Mouse (Mus musculus) cerebellum, adult 18-20 months (tissue): ENCODE measurements around the gene Casp6.

Source experiments
- DNase-seq, 2 experiments: peaks; one replicate each; pipeline ENCODE4 v3.0.0; 2021

The Casp6 gene

DNA sequence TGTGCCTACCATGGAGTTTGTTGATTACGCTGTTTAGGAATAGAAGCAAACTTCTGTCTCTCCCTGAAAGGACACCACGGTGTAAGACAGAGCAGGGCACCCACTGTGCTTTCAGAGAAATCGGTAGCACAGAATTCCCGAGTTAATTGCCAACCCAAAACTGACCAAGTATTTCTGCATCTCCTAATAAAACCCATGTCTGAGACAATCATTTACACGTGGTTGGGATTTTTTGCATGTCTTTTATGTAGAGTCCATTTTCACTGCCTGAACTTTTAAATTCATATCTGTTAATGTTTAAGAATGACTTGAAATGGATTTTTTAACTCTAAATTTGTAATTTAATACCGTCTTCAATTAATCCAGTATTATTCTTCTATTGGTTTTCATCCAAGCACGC lies 22.4 kb downstream of the Casp6 start:
- DNase-seq, result no peak

DNA sequence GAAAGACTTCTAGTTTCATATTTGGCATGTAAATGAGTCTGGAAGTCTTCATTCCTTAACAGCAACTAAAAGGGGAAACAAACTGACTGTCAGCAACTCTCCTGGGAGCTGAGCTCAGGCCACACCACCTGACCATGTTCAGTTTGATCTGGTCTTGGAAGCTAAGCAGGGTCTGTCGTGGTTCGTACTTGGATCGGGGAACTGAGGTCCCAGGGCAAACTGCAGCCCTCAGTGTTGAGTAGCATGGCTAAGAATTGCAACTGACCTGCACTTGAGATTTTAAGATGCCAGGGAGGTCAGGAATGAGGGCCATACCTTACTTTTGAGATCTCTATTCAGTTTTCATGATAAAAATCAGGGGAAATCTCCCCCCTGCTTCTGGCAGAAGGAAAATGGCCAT lies 24.6 kb downstream of the Casp6 start:
- no peak for DNase-seq

DNA sequence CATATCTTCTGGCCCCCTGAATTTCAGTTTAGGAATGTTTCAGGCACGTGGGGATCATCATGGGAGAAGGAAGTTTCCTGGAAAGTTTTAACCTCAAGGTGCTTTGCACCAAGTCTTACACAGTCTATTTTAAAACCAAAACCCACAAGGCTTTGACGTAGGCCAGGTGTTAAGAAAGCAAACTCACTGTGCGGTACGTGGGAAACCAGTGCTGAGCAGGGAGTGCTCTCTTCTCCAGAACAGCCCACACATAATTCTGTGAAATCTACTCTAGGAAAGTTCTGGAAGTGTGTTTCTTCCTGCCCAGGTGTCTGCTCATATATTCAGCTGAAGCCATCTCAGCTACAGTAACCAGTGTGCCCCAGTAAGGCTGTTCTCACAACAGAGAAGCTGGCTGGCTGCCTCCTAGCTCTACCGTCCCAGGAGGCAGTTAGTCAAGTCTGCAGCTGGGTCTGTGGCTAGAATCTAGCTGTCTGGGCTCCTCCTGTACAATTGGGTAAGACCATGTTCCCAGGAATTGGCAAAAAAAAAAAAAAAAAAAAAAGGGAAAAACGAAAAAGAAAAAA lies 29.1 kb downstream of the Casp6 start:
- DNase-seq, result no peak

DNA sequence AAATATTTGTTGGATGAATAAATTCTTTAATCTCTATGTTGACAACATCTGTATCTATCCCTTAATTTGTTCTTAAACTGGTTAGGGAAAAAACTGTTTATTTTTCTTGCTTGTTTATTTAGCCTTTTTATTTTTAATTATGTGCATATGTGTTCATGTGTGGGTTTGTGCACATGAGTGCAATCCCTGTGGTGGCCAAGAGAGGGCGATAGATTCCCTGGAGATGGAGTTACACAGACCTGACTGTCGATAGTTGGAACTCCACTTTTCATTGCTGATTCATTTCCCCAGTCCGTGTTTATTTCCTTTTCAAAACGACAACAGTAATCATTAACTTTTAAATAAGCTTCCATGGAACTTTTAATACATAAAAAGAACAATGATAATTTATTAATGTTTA lies 31.2 kb downstream of the Casp6 start:
- DNase-seq, result no peak

DNA sequence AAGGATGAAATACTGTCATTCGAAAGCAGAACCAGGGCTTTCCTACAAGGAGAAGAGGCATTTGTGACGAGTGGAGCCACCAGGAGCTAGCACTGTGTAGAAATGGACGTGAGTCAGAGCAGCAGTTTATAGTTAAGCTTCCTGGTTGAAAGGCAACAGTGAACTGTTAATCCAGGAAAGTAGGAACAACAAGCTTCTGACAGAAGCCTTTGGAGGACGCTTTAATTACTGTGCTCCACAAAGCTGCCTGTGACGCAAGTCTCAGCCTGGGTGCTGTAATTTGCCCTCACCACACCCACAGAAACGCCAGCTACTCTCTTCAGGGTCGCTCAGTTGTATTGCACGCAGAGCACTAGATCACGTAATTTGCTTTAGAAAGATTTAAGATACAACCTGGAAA lies 35.3 kb downstream of the Casp6 start:
- no peak for DNase-seq

DNA sequence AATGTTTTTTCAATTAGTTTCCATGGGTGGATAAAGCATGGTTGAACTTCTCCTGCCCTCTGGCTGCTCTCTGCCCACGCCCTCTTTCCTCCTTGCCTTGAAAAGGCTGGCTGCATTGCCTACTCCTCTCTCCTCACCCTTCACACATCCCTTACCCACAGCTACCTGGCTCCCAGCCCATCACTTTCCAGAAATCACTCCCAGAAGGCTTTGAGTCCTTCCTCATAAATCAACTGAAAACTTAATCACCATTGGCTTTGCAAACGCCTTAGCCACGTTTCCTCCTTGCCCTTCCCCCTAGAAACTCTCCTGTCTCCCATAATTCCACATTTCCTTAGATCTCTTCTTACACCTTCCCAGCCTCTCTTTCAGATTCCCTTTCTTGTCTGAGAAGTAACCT lies 36.6 kb downstream of the Casp6 start:
- DNase-seq, result no peak

DNA sequence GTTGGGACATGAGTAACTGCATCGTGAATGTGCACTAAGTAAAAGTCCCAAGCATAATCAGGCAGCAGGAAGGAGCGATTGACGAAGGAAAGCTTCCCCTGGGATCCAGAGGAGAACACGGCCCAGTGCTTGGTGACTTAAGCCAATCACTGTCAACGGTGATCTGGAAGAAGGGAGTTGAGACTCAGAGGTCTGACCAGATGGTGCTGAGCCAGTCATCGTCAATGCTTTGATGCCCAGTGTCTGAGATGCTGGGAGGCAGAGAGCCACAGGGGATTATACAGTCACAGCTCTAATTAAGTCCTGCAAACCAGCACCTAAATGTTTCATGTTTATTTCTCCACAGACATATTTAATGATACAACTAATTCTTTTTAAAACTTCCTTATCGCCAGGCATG lies 37.8 kb downstream of the Casp6 start:
- no peak for DNase-seq

DNA sequence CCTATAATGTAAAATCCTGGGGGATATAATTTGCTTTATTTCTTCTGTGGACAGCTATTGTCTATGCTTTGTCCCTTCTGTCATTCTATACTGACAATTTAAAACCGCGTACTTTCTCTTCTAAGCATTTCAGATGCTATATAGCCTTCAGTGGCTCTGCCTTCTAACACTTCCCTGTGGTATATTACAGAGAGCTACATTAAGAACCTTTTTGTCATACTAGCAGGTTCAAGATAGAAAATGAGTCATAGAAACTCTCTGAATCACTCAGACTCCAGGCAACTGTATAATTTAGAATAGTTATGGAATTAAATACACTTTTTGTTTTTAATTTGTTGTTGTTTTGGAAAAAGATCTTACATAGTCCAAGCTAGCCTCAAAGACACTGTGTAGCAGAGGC lies 39.6 kb downstream of the Casp6 start:
- DNase-seq, result no peak

DNA sequence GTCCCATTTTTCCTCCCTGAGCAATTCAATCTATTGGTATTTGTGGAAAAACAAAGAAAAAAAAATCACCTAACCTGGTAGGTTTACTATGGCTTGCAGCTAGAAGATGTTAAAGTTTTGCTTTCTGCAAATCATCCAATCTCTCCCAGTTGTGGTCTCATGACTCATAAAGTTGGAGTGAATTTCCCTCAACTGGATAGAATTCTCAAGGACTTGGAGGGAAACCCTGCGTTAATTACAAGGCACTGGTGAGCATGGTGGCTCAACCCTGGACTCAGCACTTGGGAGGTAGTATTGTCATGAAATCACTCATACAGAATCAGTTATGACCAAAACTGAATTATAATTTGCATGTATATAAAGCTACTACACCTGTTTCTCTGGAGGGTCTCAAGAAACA lies 40.1 kb downstream of the Casp6 start:
- no peak for DNase-seq

DNA sequence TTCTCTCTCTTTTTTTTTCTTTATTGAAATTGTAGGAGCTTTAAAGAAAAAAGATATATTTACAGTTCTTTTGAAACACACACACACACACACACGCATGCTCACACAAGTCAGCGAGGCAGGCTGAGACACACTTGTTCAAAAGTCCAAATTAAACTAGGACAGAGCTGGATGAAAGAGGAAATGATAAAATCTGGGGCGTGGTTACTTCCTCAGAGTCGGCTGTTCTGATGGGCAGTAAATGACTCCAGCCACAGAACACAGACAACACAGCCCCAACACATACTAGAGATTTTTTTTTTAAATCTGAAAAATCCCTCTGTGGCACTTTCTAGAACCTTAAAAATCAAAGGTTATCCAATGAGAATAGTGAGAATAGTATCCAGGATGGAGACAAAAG lies 42.6 kb downstream of the Casp6 start:
- no peak for DNase-seq

DNA sequence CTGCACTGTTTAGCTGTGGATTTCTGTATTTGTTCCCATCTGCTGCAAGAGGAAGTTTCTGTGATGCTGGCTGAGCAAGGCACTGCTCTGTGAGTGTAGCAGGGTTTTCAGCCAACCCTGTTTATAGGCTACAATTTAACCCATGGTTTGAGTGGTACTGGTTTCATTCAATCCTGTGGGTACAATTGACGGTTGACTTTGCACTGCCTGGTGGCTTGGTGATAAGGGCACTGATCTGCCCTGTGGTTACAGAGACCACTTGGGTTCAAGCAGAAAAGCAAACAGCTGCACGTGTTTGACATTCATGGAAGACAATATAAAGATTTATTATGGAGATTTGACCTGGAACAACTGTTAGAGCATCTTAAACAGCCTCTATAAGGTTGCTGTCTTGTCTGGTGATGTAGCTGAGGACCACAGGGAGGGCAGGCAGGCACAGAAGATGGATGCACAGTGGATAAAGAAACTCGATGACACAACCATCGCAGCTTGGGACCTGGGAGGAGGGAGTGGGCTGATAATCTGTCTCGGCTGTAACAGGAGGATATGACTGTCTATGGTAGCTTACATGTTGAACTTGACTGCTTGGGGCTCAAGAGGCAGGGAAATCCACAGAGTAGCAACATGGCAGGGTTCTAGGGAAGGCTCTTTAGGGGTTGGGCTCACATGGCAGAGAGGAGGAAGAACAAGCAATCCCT lies 45.1 kb downstream of the Casp6 start:
- DNase-seq, result no peak

DNA sequence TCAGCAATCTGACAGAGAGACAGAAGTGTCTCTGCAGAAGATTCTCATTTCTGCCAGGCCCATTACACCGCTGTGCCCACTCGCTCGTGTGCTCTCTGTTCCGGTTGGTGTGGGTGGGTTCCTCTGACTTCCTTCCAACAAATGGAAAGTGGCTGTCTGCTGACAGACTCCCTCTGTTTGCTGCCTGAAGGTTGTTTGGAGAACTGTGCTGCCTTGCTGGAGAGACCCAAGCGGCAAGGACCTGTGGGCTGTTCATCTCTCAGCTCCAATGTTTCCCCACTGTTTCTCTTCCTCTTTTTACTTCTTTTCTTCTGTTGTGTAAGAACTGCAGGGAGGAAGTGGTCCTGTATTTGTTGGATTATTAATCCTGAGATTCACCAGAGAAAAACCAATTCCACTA lies 47.1 kb downstream of the Casp6 start:
- no peak for DNase-seq

DNA sequence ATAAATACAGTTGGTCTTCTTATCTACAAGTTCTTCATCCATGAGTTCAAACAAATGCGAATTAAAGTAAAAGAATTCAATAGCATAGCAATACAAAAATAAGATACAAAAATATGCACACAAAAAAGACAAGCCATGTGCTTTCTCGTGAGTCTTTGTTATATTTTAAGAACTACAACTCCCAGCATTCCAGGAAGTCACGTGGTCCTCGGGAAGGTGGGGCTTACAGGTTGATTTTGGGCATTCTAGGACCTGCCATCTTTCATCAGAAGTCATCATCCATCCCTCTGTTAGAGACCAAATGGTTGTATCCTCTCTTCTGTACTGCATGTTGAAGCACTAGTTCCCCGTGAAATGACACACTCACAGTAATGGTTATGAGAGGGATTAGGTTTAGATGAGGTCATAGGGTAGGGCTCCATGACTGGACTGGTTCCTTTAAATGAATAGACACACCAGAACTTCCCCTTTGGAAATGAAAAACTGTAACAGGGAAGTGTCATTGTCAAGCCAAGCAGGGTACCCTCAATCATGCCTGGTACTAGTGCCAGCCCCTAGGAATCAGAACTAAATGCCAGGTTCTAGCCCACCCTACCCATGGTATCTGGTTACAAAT lies 48.0 kb downstream of the Casp6 start:
- DNase-seq, result no peak

DNA sequence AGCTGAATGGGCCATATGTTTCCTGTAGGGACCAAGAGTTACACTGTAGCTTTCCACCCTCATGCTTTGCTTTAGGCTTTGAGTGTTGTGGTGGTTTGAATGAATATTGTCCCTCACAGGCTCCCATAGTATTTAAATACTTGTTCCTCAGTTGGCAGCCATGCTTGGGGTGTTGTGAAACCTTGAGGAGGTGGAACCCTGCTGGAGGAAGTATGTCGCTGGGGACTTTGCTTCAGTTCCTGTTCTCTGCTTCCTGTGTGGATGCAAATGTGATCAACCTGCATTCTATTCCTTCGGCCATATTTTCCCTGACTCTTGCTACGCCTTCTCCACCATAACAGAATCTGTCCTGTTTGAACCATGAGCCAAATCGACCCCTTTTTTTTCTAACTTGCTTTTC lies 52.1 kb downstream of the Casp6 start:
- no peak for DNase-seq

DNA sequence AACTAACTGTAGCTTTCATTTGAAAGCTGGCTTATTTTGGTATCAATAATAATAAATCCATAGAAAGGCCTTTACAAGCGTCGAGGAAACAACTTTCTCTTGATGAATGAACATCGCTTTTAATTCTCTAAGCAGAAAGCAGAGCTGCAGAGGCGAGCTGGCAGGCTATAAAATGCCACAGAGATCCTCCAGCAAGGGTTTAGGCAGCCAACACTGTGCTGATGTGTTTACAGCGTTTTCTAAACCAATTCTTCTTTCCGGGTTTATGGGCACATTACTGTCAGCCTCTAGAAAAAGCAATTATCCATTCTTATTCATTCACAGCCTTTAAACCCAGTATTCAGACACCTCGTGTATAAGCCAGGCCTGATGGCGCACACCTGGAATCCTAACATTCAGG lies 61.3 kb downstream of the Casp6 start:
- no peak for DNase-seq
